Mouse (Mus musculus) heart, adult 2 months (tissue): Measurements from ENCODE around the gene Cd82.

Experiments
- CTCF ChIP-seq: fragments of 200-600 bp; IDR thresholded peaks from 2 replicates; pipeline ENCODE4 v1.8.1; 2022; ENCODE audit warnings: antibody characterized with exemption, mild to moderate bottlenecking, moderate library complexity
- EP300 ChIP-seq: fragments of 200-500 bp; IDR thresholded peaks from 2 replicates; pipeline ENCODE4 v1.6.1; 2011; ENCODE audit warnings: low read depth, low read length, control low read depth; ENCODE audit not compliant: insufficient read depth
- POLR2A ChIP-seq: fragments of 200-500 bp; IDR thresholded peaks from 2 replicates; pipeline ENCODE4 v1.6.1; 2011; ENCODE audit warnings: mild to moderate bottlenecking, low read depth, low read length, control low read depth; ENCODE audit not compliant: insufficient read depth

DNA sequence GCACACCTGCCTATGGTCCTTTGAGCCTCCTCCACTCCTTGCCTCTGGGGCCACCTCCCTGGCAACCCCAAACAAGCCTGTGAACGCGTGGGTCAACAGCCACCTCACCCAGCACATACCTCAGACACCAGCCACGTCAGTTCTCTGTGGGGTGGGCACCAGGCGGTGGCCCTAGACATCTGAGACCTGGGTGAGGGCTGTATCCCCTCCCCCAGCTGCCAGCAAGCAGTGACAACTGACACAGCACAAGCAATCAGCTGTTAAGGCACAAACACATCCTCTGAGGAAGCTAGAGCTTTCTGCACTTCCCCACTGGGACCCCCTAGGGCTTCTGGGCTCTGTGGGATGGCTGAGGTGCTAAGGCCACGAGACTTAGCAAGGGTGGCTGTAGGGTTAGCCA lies 14.2 kb downstream of the Cd82 start:
- TF ChIP-seq EP300: no peak
- TF ChIP-seq CTCF: no peak
- no peak for TF ChIP-seq POLR2A
